Mouse (Mus musculus) adrenal gland, postnatal 25 days (tissue): ENCODE data around the gene Etl4. TPM values are rescaled to one million over a fixed set of nuclear protein-coding genes. Genes with fewer than 3 reads are reported as not detected.

ENCODE experiments used
- DNase-seq: peaks from one replicate; pipeline ENCODE4 v3.0.0; 2021; ENCODE audit warnings: mixed read lengths
- total RNA-seq: library from RNA; stranded (reverse); gene quantifications from 2 replicates; pipeline ENCODE4 v1.2.3, GENCODE M21; 2021

Etl4 gene
- total RNA-seq, 1 experiment from 2014 or later, result 28.4 TPM

- DNase-seq, result no peak
Measured at GRCm38 (mm10) chr2:20710589-20710988, 801.0 kb downstream of the Etl4 start.

GRCm38 (mm10) chr2:20711024-20711423 lies 801.4 kb downstream of the Etl4 start:
- no peak for DNase-seq

- DNase-seq, result no peak
Measured at GRCm38 (mm10) chr2:20719105-20719504, 809.5 kb downstream of the Etl4 start.

- no peak for DNase-seq
Measured at GRCm38 (mm10) chr2:20721098-20721497, 811.5 kb downstream of the Etl4 start.

- no peak for DNase-seq
Measured at GRCm38 (mm10) chr2:20722165-20722991, 812.8 kb downstream of the Etl4 start.

GRCm38 (mm10) chr2:20723990-20724745 lies 814.6 kb downstream of the Etl4 start:
- no peak for DNase-seq

GRCm38 (mm10) chr2:20726974-20727373 lies 817.4 kb downstream of the Etl4 start:
- no peak for DNase-seq

GRCm38 (mm10) chr2:20727752-20728438 lies 818.3 kb downstream of the Etl4 start:
- no peak for DNase-seq

GRCm38 (mm10) chr2:20735444-20735843 lies 825.9 kb downstream of the Etl4 start:
- no peak for DNase-seq

GRCm38 (mm10) chr2:20736324-20737015 lies 826.9 kb downstream of the Etl4 start:
- DNase-seq, result no peak

- DNase-seq, result peak; percentile 7
Measured at GRCm38 (mm10) chr2:20737112-20737808, 827.7 kb downstream of the Etl4 start.

- no peak for DNase-seq
Measured at GRCm38 (mm10) chr2:20737837-20738236, 828.3 kb downstream of the Etl4 start.

- DNase-seq, result no peak
Measured at GRCm38 (mm10) chr2:20747723-20748122, 838.1 kb downstream of the Etl4 start.

- DNase-seq, result no peak
Measured at GRCm38 (mm10) chr2:20748481-20748880, 838.9 kb downstream of the Etl4 start.

GRCm38 (mm10) chr2:20749687-20750086 lies 840.1 kb downstream of the Etl4 start:
- DNase-seq, result no peak

GRCm38 (mm10) chr2:20753282-20754110 lies 843.9 kb downstream of the Etl4 start:
- DNase-seq, result no peak

GRCm38 (mm10) chr2:20756964-20757363 lies 847.4 kb downstream of the Etl4 start:
- DNase-seq, result no peak

GRCm38 (mm10) chr2:20759045-20759662 lies 849.6 kb downstream of the Etl4 start:
- DNase-seq, result no peak

- DNase-seq, result no peak
Measured at GRCm38 (mm10) chr2:20761320-20761719, 851.7 kb downstream of the Etl4 start.

GRCm38 (mm10) chr2:20761751-20762150 lies 852.2 kb downstream of the Etl4 start:
- DNase-seq, result no peak
